Mouse (Mus musculus) spleen, embryonic (tissue): ENCODE data around the gene Gadd45gip1.

Experiments
- CTCF ChIA-PET: fragments of 350-600 bp; sonication (Branson Sonifier 250); formaldehyde crosslinking; loops from one replicate; lab custom pipeline; 2022; lab: Charles Lee

The Gadd45gip1 gene

GRCm38 (mm10) chr8:84797256-84797797 is 34.0 kb upstream of the Gadd45gip1 start:
- CTCF ChIA-PET = no interaction called here

GRCm38 (mm10) chr8:84797971-84798370 is 33.4 kb upstream of the Gadd45gip1 start:
- CTCF ChIA-PET = interaction anchor here (0.6 kb wide), 2 partner anchors 17 to 88 kb away, joined by 3 to 16 read pairs; no protein-coding TSS in a partner anchor

DNA sequence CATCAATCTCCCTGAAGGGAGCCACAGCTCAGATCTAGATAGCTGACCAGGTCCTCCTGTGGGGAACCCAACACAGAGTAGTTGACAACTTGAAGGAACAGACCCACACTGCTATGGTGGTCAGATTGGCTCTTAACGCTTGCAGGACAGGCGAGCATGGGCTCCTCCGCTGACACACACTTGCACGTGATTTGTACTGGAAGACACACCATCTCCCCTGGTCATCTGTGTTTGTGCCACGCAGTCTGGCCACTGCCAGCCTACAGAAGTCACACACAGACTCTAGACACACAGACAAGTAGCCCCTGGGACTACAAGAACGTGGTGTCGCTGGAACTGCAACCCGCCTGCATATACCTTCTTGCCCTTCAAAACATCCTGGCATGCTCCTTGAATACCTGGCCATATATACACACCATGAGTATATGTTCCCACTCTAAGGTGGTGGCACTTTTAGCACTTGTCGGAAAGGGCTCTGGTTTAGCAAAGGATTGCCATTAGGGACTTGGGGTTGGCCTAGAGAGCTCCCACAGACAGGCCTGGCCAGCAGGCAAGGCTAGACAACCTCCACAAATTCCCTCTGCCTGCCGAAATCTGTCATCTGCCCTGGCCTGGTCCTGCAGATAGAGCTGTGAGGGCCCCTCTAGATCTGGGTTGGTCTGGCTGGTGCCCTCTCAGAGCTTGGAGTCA is 32.7 kb upstream of the Gadd45gip1 start:
- CTCF ChIA-PET = interaction anchor here (0.6 kb wide), 2 partner anchors 17 to 89 kb away, joined by 3 to 16 read pairs; no protein-coding TSS in a partner anchor

DNA sequence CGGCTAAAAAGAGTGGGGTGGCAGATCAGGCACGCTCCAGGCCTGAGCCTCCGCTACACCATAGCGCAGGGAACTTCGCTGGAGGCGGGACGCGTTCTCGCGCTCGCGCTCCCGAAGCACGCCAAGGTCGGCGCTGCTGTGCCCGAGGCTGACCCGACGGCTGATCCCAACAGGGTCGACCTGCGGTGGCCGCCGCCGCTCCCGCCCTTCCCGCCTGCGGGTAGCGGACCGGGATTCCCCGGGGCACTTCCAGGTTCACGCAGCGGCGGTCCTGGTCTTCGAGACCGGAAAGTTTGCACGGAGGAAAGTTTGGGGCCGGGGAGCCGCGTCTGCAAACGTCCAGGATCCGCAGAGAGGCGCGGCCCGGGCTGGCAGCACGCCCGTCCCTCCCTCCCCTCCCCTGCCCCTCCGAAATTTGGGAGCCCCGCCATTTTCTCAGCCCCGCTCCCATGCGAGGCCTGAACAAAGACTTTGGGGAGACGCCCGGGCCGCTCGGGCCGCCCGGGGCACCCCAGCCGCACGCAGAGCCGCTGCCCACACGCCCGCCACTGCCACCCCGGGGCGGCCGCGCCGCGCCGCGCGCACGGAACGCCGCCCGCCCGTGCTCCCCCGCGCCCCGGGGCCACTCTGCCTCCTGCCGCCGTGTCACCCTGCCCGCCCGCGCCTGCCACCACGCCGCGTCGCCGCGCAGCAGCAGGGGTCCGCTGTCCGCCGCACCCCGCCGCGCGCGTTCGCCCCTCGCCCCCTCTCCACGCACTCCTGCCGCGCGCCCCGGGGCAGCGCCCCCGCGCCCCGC is 32.0 kb upstream of the Gadd45gip1 start:
- CTCF ChIA-PET = no interaction called here

GRCm38 (mm10) chr8:84799999-84800831 is 31.1 kb upstream of the Gadd45gip1 start, which contains the start of gene Nfix:
Nfix (minus strand) TSS chr8:84800344.
- CTCF ChIA-PET = no interaction called here

GRCm38 (mm10) chr8:84806031-84806430 is 25.3 kb upstream of the Gadd45gip1 start:
- CTCF ChIA-PET = no interaction called here

DNA sequence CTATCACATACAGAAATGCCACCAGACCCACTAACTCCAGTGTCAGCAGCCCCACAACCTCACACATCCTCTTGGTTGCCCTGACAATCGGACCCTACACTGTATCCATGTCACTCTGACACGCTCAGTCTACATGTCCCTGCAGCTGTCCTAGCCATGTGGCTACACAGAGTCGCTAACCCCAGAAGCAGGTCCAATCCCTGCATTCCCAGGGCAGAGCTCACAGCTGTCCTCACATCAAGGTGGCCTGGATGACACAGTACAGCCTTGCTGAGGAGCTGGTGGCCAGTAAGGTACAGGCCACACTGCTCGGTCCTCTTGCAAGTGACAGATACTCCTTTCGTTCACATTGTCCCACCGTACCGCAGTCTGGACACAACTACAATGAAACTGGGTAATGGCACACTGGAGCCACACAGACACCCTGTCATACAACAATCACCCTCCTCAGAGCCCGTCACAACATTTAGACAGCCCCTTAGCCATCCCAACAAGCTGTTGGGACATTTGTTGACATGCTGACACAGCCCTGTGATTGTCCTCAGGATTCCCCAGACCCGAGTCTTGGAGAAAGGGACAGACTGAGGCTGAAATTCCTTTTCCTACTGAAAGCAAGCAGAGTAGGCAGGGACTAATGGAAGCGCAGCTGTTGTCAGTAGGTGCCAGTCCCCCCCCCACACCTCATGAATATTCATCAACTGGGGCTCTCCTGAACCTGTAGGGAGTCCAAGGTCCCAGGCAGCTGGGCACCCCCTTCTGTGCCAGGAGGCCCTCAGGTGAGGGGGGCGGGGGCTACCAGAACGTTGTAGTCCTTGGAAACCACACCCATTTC is 22.0 kb upstream of the Gadd45gip1 start:
- CTCF ChIA-PET = interaction anchor here (1.0 kb wide), 1 partner anchor 100 kb away, joined by 5 read pairs; no protein-coding TSS in a partner anchor

- CTCF ChIA-PET = interaction anchor here (1.0 kb wide), 1 partner anchor 101 kb away, joined by 5 read pairs; no protein-coding TSS in a partner anchor
Observed at GRCm38 (mm10) chr8:84809941-84810280, 21.4 kb upstream of the Gadd45gip1 start.

- CTCF ChIA-PET = interaction anchor here (0.5 kb wide), 1 partner anchor 760 kb away, joined by 3 read pairs; no protein-coding TSS in a partner anchor
Observed at GRCm38 (mm10) chr8:84810896-84811295, 20.4 kb upstream of the Gadd45gip1 start.

DNA sequence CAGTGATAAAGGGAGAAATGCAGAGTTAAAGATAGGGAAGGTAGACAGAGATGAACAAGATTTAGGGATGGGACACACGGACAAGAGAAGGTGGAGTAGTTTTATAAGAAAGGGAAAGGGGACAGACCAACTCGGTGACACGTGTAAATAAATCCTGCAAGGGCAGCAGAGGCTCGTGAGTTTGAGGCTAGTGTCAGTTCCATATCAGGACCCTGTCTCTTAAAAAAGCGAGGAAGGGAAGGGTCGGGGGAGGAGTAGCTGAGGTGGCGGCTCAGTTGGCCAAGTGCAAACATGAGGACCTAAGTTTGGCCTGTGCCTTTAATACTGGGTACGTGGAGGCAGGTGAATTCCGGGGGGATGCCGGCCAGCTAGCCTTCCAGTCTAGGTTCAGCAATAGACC is 20.0 kb upstream of the Gadd45gip1 start:
- CTCF ChIA-PET = interaction anchor here (0.6 to 0.7 kb wide), 2 partner anchors 172 to 826 kb away, joined by 3 to 5 read pairs; no protein-coding TSS in a partner anchor

DNA sequence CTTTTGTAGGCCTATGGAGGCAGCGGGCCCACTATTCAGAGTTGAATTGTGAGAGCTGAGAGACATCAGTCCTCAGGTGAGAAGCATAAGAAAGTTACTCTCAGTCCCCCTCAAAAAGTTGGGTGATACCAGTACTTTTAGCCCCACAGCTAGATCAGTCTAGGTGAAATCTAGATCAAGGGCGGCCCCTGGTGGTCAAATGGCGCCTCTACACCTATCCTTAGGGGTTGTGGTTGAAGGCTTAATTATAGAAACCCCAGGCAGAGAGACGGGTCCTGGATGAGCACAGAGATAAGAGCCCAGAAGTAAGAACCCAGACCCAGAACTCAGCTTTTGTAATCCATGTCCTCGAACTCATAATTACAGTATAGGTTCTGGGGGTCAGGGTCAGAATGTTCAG is 18.3 kb upstream of the Gadd45gip1 start:
- CTCF ChIA-PET = interaction anchor here (0.6 to 1.9 kb wide), 4 partner anchors 12 to 188 kb away, joined by 4 to 16 read pairs (median 6); no protein-coding TSS in a partner anchor

DNA sequence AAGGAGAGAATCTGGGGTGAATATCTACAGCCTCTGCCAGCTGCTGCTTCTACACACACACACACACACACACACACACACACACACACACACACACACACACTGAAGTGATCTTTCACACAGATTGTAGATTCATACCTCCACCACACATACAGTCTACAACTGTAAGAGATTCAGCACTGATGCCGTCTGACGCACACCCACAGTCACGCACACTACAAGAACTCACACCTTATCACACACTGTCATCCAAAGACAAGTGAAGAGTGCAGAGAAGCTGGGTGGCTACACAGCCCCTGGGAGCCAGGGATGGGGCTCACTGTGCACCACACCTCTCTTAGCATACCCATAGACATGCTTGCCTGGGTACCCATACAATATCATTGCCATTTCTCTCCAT is 17.5 kb upstream of the Gadd45gip1 start:
- CTCF ChIA-PET = interaction anchor here (0.6 to 1.9 kb wide), 5 partner anchors 11 to 187 kb away, joined by 4 to 16 read pairs (median 6); no protein-coding TSS in a partner anchor

DNA sequence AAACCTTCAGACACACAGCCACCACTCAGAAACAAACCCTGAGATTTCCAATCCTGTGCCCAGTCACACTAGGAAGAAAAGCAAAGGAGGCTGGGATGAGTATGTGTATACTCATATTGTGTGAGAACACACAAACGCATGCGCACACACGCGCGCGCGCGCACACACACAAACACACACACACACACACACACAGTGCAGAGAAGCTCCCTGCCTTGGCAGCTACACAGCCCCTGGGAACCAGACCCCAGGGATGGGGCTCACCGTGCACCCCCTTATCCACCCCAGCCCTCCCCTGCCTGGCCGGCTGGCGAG is 17.1 kb upstream of the Gadd45gip1 start:
- CTCF ChIA-PET = interaction anchor here (1.3 to 1.5 kb wide), 2 partner anchors 13 to 55 kb away, joined by 5 to 7 read pairs; no protein-coding TSS in a partner anchor

DNA sequence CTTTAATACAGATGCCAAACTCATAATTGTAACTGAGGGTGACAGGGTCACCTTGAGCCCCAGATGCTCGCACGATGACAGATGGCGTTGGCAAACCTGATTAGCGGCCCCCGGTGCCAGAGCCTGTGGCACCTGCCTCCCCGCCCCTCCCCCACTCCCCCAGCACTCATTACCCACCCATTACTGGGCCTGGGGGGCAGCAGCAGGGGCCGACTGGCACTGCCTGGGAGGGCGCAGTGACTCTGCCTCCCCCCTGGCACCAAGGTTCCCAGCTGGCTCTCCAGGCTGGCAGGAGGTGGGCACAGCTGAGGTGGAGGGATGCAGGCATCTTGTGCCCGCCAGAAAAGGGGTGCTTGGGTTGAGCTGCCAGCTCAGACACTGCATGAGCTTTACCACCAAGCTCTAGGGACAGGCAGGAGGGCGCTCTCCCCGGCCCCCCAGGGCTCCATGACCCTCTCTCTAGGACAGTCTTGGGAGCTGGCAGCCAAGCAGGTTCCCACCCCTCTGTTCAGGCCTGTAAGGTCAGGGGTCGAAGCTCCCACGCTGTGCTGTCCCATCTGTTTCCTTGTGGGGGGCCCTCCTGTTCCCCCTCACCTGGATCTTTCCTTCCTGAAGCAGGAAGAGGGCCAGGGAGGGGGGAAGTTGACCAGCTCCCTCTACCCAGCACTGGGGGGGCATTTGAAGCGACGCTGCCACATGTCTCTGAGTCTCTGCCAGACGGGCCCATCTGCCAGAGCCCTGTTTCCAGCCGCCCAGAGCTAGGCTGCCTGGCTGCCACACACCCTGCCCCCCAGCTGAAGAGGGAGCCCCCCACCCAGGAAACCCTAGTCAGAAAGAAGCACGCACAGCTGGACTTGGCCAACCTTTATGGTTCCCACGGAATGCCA is 16.5 kb upstream of the Gadd45gip1 start:
- CTCF ChIA-PET = interaction anchor here (0.6 to 1.6 kb wide), 8 partner anchors 10 to 154 kb away, joined by 3 to 16 read pairs (median 6); no protein-coding TSS in a partner anchor

- CTCF ChIA-PET = interaction anchor here (0.6 to 1.6 kb wide), 7 partner anchors 10 to 155 kb away, joined by 3 to 16 read pairs (median 5); no protein-coding TSS in a partner anchor
Observed at GRCm38 (mm10) chr8:84815547-84815946, 15.8 kb upstream of the Gadd45gip1 start.

DNA sequence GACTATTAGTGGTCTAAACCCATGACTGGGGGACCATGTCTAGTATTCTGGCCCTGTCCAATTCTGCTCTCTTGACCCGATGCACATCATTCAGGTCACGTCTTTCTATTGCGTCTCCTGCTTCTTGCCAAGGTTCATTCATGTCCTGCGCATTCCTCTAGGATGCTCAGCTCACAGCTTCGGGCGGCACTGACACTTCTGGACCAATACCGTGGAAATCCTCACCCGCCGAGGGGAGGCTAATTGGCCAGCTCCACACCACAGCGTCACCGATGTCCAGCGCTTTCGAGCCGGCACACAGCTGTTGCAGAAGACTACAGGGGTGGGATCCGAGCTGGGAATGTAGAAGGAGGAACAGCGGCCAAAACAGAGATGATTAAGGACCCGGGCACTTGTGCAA is 15.2 kb upstream of the Gadd45gip1 start:
- CTCF ChIA-PET = interaction anchor here (1.6 kb wide), 1 partner anchor 9 kb away, joined by 7 read pairs; no protein-coding TSS in a partner anchor

- CTCF ChIA-PET = no interaction called here
Observed at GRCm38 (mm10) chr8:84822723-84823122, 8.6 kb upstream of the Gadd45gip1 start, which contains the start of gene Dand5. Dand5 (minus strand) TSS chr8:84822823.

- CTCF ChIA-PET = interaction anchor here (0.6 kb wide), 1 partner anchor 12 kb away, joined by 4 read pairs; no protein-coding TSS in a partner anchor
Observed at GRCm38 (mm10) chr8:84823653-84824052, 7.7 kb upstream of the Gadd45gip1 start.
